Mouse (Mus musculus): ENCODE measurements around the gene Vinac1.

DNA sequence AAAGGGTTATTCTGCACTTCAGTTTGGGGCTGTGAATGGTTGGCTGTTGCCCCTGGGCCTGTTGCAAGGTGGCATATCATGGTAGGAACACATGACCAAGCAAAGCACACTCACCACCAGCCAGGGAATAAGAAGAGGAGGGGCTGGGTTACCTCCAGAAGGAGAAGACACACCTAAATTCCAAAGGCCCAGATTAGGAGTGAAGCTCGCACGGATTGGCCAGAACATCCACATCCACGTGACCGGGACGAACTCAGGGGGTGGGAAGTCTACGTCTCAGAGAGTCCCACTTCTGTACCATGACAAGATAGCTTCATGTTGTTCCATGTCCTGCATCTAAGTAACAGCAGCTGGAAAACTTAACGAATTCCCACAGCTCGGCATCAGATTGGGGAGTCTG is 9.3 kb upstream of the Vinac1 start:
- TF ChIP-seq POLR2A (IDR thresholded peaks at IDR 0.05; ENCODE audit: borderline replicate concordance, control insufficient read depth, low read depth, low read length) (no peak), CTCF (IDR thresholded peaks at IDR 0.05; ENCODE audit: control insufficient read depth, insufficient read depth, low read length) (no peak)

Measured in bone marrow, adult 2 months (tissue).